Mouse (Mus musculus): ENCODE measurements around the gene Trhde.

The Trhde gene

DNA sequence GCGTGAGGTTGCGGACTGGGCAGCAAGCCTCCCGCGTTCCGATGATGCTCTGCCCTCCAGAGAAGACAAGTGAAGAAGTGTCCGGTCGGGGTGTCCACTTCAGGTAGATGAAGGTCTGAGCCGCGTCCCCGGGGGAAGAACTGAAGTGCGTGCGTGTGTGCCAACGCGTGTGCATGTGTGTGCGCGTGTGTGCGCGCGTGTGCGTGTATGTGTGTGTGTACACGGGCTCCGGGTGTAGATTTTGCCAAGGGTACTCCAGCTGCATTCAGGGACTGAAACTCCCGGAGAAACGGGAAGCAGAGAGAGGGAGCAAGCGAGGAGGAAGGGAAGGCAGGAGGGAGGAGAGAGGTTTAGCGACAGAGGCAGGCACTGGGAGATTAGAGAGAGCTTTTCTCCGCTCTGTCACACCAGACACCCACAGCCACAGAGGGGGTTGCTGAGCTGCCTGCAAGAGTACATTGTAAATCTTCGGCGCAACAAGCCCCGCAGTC lies at the start of gene Trhde:
TSS of gene Trhde (minus strand) at position 147 of the 491 bp plus-strand sequence.
- DNase-seq (ENCODE audit: low spot score) = no peak

DNA sequence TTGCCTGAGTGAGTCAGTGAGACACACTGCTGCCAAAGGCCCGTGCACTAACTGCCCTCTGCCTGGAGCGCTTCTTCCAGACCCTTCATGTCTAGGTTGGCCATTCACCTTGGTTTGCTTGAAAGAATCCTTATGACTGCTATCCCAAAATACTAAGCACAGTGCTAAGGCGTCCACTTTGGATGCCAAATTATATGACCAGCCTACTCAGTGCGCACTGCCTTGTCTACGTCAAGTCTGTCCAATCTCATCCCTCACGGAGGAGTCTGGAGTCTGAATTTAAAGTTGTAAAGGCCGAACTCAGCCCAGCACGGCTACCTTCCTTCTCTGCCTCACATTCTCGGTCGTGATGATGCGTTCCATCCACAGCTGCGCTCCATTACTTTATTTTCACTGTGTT lies 39.9 kb upstream of the Trhde start:
- DNase-seq (ENCODE audit: low spot score) = no peak

DNA sequence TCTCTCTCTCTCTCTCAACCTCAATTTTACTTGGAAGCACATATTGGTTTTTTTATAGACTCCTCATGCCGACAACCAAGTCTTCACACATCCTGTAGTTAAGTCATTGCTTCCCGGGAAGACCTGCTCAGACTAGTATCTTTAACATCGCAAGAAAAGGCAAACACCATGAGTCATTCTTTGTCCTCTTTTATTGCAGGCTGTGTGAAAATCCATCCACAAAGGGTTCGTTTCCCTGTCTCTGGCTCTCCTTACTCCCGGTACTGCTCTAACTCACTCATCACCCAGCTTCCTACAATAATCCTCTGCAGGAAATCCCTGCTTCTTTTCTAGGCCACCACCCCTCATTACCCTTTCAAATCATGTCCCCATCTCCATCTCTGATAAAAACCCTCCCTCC lies 39.3 kb upstream of the Trhde start:
- no peak for DNase-seq (ENCODE audit: low spot score)

DNA sequence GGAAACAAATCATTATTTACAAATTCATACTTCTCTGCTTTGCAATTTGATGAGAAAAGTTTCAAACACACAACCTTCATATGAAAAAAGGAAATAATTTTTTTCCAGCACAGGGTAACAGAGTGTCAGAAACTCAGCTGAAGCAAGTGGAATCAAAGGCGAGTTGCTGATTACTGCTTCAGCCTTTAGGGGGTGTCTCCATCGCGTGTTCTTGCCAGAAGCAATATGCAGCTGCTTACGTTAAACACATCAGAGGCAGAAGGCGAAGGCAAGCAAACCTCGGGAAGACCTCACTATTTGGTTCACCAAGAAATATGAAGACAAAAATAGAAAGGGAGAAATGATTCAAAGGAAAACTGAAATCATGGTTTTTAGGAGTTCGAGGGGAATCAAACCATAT lies 29.2 kb upstream of the Trhde start:
- no peak for DNase-seq (ENCODE audit: low spot score)

DNA sequence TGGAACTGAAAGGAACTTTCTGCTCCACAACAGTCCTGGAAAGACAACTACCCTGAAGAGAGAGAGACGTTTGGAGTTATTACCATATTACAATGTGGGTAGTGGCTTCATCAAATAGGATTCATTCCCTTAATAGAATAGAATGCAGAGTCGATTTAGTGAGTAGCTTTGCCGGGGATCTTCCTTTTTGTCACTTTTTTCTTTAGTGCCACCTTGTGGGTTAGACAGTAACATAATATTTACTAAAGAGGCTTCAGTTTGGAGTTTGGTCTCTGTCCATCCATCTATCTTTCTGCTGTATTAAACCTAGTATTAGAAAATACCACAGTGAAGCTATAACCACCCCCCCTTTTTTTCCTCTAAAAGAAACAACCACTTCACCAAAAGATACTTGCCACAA lies 6.7 kb upstream of the Trhde start:
- DNase-seq (ENCODE audit: low spot score) = no peak

DNA sequence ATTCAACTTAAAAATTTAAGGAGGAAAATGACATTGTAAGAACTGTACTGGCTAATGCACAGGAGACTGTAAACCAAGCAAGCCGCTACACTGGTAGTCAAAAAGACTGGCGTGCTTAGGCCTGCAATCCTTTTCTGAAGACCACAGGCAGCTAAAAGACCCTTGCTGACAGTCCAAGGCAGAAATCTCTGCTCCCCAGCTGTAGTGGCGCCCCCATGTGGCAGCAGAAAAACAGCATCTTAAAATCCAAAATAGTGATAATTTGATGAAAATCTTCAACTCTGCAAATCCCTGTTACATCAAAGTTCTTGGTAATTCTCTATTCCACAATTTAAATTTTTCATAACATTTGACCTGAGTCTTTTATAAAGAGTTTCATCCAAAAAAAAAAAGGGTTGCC lies 3.8 kb upstream of the Trhde start:
- no peak for DNase-seq (ENCODE audit: low spot score)

DNA sequence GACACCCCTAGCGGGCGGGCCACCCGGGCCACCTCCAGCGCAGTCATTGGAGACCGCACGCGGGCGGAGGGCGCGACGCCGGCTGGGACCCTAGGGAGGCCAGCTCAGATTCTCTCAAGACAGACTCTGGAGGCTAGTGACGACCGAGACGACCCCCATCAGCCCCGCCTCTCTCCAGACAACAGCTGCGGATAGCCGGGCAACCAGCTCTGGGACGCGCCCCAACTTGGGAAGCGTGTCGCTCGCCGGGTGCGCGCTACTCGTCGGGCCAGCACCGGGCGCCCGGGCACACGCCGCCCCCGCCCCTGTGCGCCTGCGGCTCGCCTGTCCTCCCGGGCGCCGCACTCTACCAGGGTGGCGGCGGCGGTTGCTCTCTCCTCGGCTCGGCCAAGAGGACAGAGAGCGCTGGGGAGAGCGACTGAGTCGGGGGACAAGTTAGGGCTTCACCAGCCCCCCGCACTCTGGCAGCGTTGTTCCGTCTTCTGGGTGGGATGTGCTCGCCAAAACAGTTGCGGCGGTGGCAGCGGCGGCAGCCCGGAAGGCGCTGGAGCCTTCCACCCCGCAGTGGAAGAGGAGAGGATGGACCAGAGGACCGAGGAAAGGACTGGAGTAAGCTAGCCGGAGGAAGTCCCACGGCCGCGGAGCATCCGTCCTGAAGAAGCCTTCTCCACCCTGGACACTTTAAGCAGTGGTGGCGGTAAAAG lies 498 bp downstream of the Trhde start:
- DNase-seq (ENCODE audit: low spot score) = no peak

DNA sequence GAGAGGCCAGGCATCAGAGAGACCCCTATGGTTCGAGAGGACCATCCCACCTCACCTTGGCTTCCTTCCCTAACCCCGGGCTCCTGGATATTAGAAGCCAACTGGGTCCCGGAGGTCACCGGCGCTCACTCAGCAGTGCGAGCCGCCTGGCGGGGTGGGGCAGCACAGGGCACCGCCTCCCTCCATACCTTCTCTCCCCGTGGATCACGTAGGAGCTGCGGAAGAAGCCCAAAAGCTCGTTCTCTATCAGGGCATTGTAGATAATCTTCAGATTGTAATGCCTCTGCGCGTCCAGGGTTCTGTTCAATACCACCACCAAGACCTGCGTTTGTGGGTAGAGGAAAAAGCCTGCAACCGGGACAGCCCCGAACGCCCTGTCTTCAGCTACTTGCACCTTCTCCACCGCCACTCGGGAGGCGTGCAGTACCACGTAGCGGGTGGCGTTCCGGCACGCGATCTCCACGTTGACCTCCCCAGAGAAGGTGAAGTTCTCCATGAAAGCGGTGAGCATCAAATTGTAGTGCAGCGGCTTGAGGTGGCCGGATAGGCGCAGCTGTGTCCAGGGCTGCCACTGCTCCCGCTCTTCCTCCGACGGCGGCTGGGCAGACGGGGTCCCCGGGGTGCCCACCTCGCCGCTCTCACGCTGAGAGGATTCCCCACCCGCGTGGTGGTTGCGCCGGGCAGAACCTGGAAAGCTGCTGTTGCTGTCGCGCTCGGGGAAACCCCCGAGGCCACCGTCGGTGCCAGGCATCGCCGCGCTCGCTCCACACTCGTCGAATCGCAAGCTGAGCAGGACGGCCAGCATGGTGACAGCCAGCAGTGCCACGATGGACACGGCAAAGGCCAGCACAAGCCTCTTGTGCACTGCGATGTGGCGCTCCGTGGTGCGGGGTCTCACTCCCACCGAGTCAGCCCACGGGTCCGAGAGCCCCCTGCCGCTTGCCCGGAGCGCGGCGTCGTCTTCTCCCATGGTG lies 1.5 kb downstream of the Trhde start:
- DNase-seq (ENCODE audit: low spot score) = no peak

DNA sequence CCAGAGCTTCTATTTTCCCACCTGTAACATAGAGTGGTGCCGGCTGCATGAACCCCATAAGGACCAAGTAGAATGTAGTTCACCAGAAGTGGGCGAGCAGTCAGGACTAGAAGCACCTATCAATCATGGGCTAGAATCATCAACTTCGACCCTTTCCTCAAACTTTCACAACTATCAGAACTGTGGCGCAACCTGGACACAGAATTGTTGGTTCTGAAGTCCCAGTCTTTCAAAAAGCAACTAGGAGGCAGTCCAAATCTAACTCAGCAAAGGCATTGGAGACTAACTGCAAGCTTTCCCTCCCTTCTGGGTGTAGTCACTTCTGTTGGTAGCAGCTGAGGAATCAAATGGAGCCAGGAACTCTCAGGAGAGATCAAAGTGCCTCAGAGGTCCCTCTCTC lies 2.6 kb downstream of the Trhde start:
- no peak for DNase-seq (ENCODE audit: low spot score)

DNA sequence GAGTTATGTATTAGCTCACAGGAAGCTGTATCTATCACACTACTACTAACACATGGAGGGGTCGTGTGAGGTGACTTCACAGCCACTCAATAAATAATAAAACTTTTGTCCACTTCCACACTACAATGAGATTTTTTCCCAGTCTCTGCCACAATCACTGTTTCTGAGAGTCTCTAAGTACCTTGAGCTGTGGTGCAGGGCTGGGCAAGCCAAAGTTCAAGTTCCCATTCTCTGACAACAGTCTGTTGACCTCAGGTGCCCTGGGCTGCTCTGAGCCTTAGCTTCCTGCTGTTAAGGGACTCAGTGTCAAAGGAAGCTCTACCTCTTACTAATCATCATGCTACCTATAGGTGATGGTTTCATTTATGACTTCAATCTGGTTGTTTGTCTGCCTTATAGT lies 3.3 kb downstream of the Trhde start:
- DNase-seq (ENCODE audit: low spot score) = no peak

DNA sequence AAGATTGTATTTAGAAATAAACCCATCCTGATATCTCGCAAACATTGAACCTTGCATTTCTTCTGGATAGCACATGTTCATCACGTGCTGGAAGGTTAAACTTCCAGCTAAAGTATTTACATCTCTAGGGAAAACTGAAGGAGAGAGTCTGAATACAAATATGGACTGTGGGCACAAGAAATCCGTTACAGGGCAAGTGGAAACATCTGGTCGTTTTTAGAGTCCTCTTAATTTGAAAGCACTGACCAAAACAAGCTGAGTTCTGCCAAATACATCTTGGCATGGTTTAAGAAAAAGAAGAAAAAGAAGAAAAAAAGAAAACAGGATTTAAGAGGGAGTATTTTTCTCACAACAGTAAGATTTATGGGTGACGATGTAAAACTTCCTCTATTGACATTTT lies 3.9 kb downstream of the Trhde start:
- no peak for DNase-seq (ENCODE audit: low spot score)

DNA sequence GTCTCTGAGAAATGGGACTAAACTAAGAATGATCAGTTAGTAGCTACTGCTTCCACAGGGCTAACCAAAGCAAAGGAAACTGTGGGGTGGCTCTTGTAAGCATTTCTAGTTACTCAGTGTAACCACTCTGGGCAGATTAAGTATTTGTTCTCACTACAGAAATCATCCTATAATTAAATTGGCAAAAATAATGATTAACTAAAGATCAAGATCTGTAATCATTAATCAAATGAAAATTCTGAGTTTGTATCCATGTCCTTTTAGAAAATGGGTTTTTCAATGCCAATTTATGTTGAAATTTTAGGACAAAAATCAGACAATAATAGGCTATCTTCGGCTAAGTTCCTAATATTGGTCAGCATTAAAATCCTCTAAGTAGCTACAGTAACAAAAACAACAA lies 4.4 kb downstream of the Trhde start:
- DNase-seq (ENCODE audit: low spot score) = no peak

DNA sequence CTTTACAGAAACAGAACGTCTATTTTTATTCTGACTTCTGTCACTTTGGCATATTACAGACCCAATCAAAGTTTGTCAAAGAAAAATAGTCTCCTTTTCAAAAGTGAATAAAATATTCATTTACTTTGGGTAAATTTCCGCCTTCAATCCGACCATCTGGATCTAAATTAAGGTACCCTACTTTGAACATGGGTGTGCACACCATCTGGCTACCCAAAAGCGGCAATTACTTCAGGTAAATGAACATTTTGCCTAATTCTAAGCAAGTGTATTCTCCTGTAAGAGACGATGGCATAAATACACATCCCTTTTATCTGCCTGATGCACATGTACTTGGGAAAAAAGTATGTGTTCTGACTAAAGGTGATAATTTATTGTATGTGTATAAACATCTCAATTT lies 5.2 kb downstream of the Trhde start:
- DNase-seq (ENCODE audit: low spot score) = no peak

DNA sequence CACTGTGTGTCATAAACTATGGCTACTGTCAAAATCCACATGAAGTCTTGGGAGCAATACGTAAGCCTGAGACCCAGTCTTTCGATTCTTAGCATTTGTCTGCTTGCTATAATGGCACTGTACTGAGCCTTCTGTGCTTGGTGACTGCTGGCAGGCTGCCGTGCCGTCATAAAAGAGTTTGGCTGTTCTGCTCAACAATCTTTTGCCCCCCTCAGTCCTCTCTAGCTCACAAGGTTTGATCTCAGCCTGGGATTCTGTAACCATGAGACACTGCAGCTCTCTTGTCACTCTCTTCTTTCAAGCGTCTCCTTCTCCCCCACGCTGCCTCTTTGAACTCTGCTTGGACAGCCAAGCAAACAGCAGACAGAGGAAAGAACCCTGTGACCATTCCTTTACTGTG lies 7.9 kb downstream of the Trhde start:
- no peak for DNase-seq (ENCODE audit: low spot score)

DNA sequence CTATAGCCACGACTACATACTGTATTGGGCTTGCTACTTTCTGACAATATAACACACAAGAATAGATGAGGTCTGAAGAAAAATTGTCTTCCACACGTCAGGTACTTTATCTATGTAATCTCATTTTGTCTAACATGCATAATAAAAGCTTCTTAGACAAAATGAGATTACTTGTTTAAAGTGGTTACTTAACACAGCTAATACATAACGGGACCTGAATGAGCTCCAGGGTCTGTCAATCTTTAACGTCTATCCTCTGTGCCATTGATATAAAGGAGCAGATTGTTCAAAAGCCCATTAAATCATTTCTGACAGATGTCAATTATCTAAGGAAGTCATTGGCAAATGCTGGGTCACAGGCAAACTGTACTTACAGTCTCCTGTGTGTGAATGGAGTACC lies 36.2 kb downstream of the Trhde start:
- DNase-seq (ENCODE audit: low spot score) = no peak

DNA sequence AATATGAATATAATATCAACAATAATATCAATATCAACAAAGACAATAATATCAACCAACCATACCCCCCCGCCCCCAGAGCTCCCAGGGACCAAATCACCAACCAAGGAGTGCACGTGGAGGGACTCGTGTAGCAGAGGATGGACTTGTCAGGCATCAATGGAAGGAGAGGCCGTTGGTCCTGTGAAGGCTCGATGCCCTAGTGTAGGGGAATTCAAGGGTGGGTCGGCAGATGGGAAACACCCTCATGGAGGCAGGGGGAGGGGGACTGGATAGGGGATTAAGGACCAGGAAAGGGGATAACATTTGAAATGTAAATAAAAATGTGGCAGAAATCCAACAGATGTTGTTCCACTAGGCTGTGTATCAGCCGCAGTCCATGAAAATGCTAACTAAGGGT lies 40.0 kb downstream of the Trhde start:
- DNase-seq (ENCODE audit: low spot score) = no peak

DNA sequence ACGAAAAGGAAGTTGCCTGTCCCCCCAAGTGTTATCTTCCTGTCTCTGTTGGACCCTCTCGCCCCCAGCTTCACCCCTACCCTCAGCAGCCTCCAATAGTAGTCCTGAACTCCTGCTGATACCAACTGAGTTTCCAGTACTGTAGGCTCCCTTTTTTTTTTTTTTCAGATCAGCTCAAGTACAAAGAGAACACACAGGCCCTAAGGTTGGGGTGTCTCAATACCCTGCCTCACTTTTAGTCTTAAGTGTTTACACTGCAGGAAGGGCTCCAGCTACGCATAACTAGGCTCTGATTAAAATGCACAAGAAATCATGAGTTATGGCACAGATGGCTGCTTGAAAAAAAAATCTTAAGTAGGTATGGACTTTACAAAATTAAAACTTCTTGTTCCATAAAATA lies 42.9 kb downstream of the Trhde start:
- no peak for DNase-seq (ENCODE audit: low spot score)

DNA sequence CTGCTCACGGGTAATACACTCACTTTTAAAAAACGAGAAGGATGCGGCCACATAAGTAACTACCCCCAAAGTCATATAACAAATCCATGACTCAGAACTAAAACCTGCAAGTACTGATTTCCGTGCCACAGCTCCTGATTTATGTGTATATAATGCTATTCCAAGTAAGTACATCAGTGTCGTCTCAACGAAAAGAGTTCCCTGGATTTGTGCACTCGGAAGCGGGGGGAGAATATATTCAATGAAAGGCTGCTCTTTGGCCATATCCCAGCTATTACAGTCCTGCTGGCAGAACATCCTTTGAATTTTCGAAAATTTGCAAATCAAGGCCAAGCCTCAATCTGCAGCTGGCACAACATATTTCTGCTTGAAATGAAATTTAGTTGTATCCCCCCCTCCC lies 43.5 kb downstream of the Trhde start:
- no peak for DNase-seq (ENCODE audit: low spot score)

DNA sequence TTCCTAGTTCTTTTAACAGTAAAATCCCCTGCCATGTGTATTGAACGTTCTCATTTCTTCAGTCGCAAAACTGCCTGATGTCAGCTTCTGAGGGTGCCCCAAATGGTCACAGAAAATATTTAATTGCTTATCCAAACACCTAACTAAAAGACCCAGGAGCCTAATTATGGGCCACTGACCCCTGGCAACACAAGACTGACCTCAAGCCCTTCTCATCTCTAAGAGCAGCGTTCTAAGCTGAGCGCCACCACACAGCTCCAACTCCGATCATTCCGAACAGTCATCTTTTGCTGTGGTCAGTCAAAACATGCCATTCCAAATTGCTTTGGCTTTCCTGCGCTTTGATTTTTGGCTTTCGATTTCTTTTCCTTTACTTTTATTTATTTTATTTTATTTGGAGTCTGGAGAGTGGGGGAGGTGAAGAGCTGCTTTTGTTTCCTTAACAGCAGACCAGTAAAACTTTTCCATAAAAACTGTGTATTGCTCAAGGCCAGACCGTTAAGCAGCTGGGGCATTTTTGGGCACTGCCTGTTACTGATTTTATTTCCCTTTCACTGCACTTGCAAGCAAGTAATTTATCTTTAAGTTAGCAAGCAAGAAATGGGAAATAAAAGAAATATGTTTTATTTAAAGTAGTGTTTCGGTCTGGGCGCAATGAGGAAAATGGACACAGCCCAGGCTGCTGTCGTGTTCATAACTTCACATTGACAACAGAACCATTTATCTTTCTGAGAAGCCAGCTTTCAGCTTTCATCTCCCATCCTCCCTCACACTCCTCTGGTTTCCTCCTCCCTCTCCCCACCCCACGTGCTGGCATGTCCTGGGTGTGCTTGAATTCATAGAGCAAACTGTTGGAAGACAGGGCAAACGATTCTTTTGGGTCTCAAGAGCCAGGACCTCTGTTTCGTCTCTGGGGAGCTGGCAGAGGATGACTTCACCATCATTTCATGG lies 59.1 kb downstream of the Trhde start:
- peak; percentile 7 for DNase-seq (ENCODE audit: low spot score)

DNA sequence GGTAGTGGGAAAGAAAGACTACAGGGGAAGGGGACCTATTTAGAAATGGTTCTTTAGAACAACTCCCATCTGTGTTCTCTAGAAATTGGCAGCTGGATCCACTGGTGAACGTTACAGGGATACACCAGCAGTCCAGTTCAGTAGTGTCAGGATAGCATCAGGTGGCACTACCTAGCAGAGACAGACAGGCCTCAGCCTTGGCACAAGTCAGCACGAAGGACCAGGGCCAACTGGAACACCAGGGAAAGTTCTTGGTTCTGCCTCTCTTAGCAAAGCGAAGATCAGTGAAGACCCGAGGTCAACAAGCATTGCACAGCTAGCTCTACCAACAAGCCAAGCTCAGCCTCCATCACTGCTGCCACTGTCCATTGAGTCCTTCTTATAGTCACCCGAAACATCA lies 62.2 kb downstream of the Trhde start:
- DNase-seq (ENCODE audit: low spot score) = no peak

DNA sequence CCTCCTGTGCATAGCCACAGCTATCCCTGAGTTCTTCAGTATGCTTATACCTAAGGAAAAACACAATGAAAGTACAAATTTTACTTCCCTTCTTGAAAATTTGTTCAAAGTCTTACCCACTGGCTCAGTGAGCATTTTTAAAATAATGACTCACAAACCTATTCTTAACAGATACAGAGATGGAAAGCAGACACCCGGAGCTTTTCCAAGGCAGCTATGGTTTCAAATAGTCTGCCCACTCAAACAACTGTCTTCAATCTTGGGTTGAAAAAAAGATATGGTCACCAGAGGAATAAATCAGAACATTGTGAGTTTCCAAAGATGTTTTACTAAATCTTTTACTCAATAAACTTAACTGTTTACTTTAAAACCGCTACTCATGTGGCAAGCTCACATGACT lies 64.5 kb downstream of the Trhde start:
- DNase-seq (ENCODE audit: low spot score) = no peak

DNA sequence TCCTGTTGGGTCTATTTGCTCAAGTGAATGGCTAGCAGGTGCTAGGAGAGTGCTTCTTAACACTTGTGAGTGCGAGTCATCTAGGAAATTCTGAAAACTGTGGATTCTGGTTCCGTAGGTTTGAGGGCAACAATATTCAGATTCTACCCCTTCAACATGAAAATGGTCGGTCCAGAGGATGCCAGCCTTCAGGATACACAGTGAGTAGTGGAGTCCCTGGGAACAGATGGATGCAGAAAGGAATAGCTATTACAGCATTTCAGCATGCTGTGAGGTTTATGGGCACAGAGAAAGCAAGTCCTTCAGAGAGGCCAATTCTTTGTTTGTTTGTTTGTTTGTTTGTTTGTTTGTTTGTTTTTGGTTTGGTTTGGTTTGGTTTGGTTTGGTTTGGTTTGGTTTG lies 65.7 kb downstream of the Trhde start:
- no peak for DNase-seq (ENCODE audit: low spot score)

Measured in testis, postnatal 14 days (tissue).